Mouse (Mus musculus) hindbrain, embryonic 13.5 days (tissue): ENCODE measurements around the gene Oprl1. TPM values are rescaled to one million over a fixed set of nuclear protein-coding genes. Genes with fewer than 3 reads are reported as not detected.

ENCODE experiments used
- ATAC-seq: fragments of 200-750 bp; cut with Nextera tagmentation; 2 replicates; pipeline ENCODE4 v1.8.0; 2017; ENCODE audit warnings: moderate TSS enrichment; ENCODE audit not compliant: low FRiP score
- H3K27ac ChIP-seq: fragments of 300-500 bp; sonication (generic); 2 replicates; pipeline ENCODE4 v1.5.1; 2015; ENCODE audit warnings: inconsistent platforms, mild to moderate bottlenecking, moderate library complexity
- H3K27me3 ChIP-seq: fragments of 300-500 bp; sonication (generic); 2 replicates; pipeline ENCODE4 v1.6.1; 2015; ENCODE audit warnings: mild to moderate bottlenecking, inconsistent platforms
- H3K36me3 ChIP-seq: fragments of 300-500 bp; sonication (generic); 2 replicates; pipeline ENCODE4 v1.6.1; 2015; ENCODE audit warnings: mild to moderate bottlenecking, inconsistent platforms
- H3K4me1 ChIP-seq: fragments of 300-500 bp; sonication (generic); replicated peaks from 2 replicates; pipeline ENCODE4 v1.6.1; 2015; ENCODE audit warnings: inconsistent platforms
- H3K4me2 ChIP-seq: fragments of 300-500 bp; sonication (generic); 2 replicates; pipeline ENCODE4 v1.6.1; 2015; ENCODE audit warnings: inconsistent platforms, mild to moderate bottlenecking, moderate library complexity
- H3K4me3 ChIP-seq: fragments of 300-500 bp; sonication (generic); 2 replicates; pipeline ENCODE4 v1.5.1; 2015; ENCODE audit warnings: mild to moderate bottlenecking, inconsistent platforms
- H3K9ac ChIP-seq: fragments of 300-500 bp; sonication (generic); 2 replicates; pipeline ENCODE4 v1.6.1; 2015; ENCODE audit warnings: mild to moderate bottlenecking, inconsistent platforms
- H3K9me3 ChIP-seq: fragments of 300-500 bp; sonication (generic); 2 replicates; pipeline ENCODE4 v1.6.1; 2016; ENCODE audit warnings: inconsistent platforms
- WGBS: fragments of 180-500 bp; shearing (Covaris S2); methylation state at CpG from one replicate; pipeline ENCODE4 v1.1.7; 2015; 5-methylcytosine and 5-hydroxymethylcytosine counted together
- polyA plus RNA-seq: library from polyadenylated mRNA; unstranded; fragments of >200 nt; fragmentation: Nextera tagmentation; extraction: Ambion mirVana; gene quantifications from 2 replicates; pipeline ENCODE4 v1.2.1, GENCODE M21; 2015

The Oprl1 gene
- polyA plus RNA-seq, 1 experiment from 2014 or later = 79.2 TPM

- H3K27ac ChIP-seq = peak overlapping the region; percentile 14; the same call in 1 of the 2 replicates
- H3K27me3 ChIP-seq = no peaks in the 10 kb centered on the region
- no peaks in the 10 kb centered on the region for H3K36me3 ChIP-seq
- peak overlapping the region; percentile 86 for H3K4me2 ChIP-seq
- H3K9ac ChIP-seq = peak overlapping the region; percentile 69
- H3K4me1 ChIP-seq = peaks cover 67% of the 10 kb centered on the region
- no peak for ATAC-seq
- no peaks in the 10 kb centered on the region for H3K9me3 ChIP-seq
- H3K4me3 ChIP-seq = peak overlapping the region; percentile 65
- WGBS = 63% methylated on average over 2 of the region's 2 CpGs
Observed at GRCm38 (mm10) chr2:181769397-181769796, 54.6 kb downstream of the Oprl1 start.

Other genes starting within 250 kb of the Oprl1 start
- 0.10 TPM in 1 of 2 replicates, not detected in the other for gene Abhd16b, start 221.8 kb upstream of the Oprl1 start, polyA plus RNA-seq
- gene Tpd52l2, start 217.9 kb upstream of the Oprl1 start, polyA plus RNA-seq = 116 and 121 TPM in 2 replicates
- 206 and 217 TPM in 2 replicates for gene Dnajc5, start 194.5 kb upstream of the Oprl1 start, polyA plus RNA-seq
- gene Uckl1, start 130.1 kb upstream of the Oprl1 start, polyA plus RNA-seq = 61.3 and 67.1 TPM in 2 replicates
- gene Prpf6, start 123.1 kb upstream of the Oprl1 start, polyA plus RNA-seq = 63.7 and 67.7 TPM in 2 replicates
- gene Zfp512b, start 122.2 kb upstream of the Oprl1 start, polyA plus RNA-seq = 68.0 and 74.1 TPM in 2 replicates
- gene Samd10, start 115.8 kb upstream of the Oprl1 start, polyA plus RNA-seq = 169 and 175 TPM in 2 replicates
- 0.27 TPM in 1 of 2 replicates, not detected in the other for gene Gm29797, start 58.0 kb upstream of the Oprl1 start, polyA plus RNA-seq
- 19.1 and 20.2 TPM in 2 replicates for gene Sox18, start 43.4 kb upstream of the Oprl1 start, polyA plus RNA-seq
- gene Tcea2, start 34.7 kb upstream of the Oprl1 start, polyA plus RNA-seq = 36.0 and 42.4 TPM in 2 replicates
- gene Rgs19, start 21.0 kb upstream of the Oprl1 start, polyA plus RNA-seq = 43.6 and 44.4 TPM in 2 replicates
- not detected in 2 replicates for gene Lkaaear1, start 16.6 kb upstream of the Oprl1 start, polyA plus RNA-seq
- gene Myt1, start 48.3 kb downstream of the Oprl1 start, polyA plus RNA-seq = 35.0 and 36.2 TPM in 2 replicates
- gene Pcmtd2, start 122.8 kb downstream of the Oprl1 start, polyA plus RNA-seq = 33.6 and 35.0 TPM in 2 replicates
- gene Polr3k, start 149.3 kb downstream of the Oprl1 start, polyA plus RNA-seq = 88.9 and 91.7 TPM in 2 replicates